Mouse (Mus musculus) bone marrow, adult 2 months (tissue): ENCODE results near the gene Tgfbr2.

Source experiments
- CTCF ChIP-seq: fragments of 200-500 bp; IDR thresholded peaks from 2 replicates; pipeline ENCODE4 v1.5.1; 2011; ENCODE audit warnings: low read length, control low read depth; ENCODE audit not compliant: control insufficient read depth, insufficient read depth
- POLR2A ChIP-seq: fragments of 200-500 bp; IDR thresholded peaks from 2 replicates; pipeline ENCODE4 v1.6.1; 2011; ENCODE audit warnings: low read depth, mild to moderate bottlenecking, control low read depth, low read length, borderline replicate concordance; ENCODE audit not compliant: control insufficient read depth

- TF ChIP-seq POLR2A (no peak), CTCF (no peak)
Observed at GRCm38 (mm10) chr9:116111149-116111970, 63.8 kb downstream of the Tgfbr2 start.
